Mouse (Mus musculus): Measurements from ENCODE around the gene Gp1ba.

The Gp1ba gene

GRCm38 (mm10) chr11:70638714-70639278, at the start of gene Gp1ba:
TSS of gene Gp1ba (plus strand) at chr11:70639122.
- DNase-seq (ENCODE audit: low read depth, low spot score), result no peak

GRCm38 (mm10) chr11:70591733-70592132, 47.2 kb upstream of the Gp1ba start:
- no peak for DNase-seq (ENCODE audit: low read depth, low spot score)

GRCm38 (mm10) chr11:70594253-70594989, 44.5 kb upstream of the Gp1ba start:
- no peak for DNase-seq (ENCODE audit: low read depth, low spot score)

- no peak for DNase-seq (ENCODE audit: low read depth, low spot score)
Measured at GRCm38 (mm10) chr11:70595638-70596037, 43.3 kb upstream of the Gp1ba start.

GRCm38 (mm10) chr11:70596094-70596493, 42.8 kb upstream of the Gp1ba start:
- DNase-seq (ENCODE audit: low read depth, low spot score), result no peak

- no peak for DNase-seq (ENCODE audit: low read depth, low spot score)
Measured at GRCm38 (mm10) chr11:70597301-70597700, 41.6 kb upstream of the Gp1ba start.

GRCm38 (mm10) chr11:70598451-70598953, 40.4 kb upstream of the Gp1ba start:
- no peak for DNase-seq (ENCODE audit: low read depth, low spot score)

- peak; percentile 16 for DNase-seq (ENCODE audit: low read depth, low spot score)
Measured at GRCm38 (mm10) chr11:70605024-70605566, 33.8 kb upstream of the Gp1ba start.

GRCm38 (mm10) chr11:70606717-70607116, 32.2 kb upstream of the Gp1ba start:
- no peak for DNase-seq (ENCODE audit: low read depth, low spot score)

- no peak for DNase-seq (ENCODE audit: low read depth, low spot score)
Measured at GRCm38 (mm10) chr11:70607611-70608010, 31.3 kb upstream of the Gp1ba start.

GRCm38 (mm10) chr11:70608381-70609066, 30.4 kb upstream of the Gp1ba start:
- DNase-seq (ENCODE audit: low read depth, low spot score), result no peak

- no peak for DNase-seq (ENCODE audit: low read depth, low spot score)
Measured at GRCm38 (mm10) chr11:70610752-70611151, 28.2 kb upstream of the Gp1ba start.

- no peak for DNase-seq (ENCODE audit: low read depth, low spot score)
Measured at GRCm38 (mm10) chr11:70612505-70612904, 26.4 kb upstream of the Gp1ba start.

GRCm38 (mm10) chr11:70615074-70615473, 23.8 kb upstream of the Gp1ba start:
- DNase-seq (ENCODE audit: low read depth, low spot score), result no peak

- no peak for DNase-seq (ENCODE audit: low read depth, low spot score)
Measured at GRCm38 (mm10) chr11:70615516-70616093, 23.3 kb upstream of the Gp1ba start, which contains the start of gene 4930544D05Rik. TSS of gene 4930544D05Rik (plus strand) at chr11:70615848.

GRCm38 (mm10) chr11:70619101-70619500, 19.8 kb upstream of the Gp1ba start, which contains the start of gene Chrne:
TSS of gene Chrne (minus strand) at chr11:70619216.
- DNase-seq (ENCODE audit: low read depth, low spot score), result no peak

GRCm38 (mm10) chr11:70621972-70622814, 16.7 kb upstream of the Gp1ba start:
- no peak for DNase-seq (ENCODE audit: low read depth, low spot score)

GRCm38 (mm10) chr11:70623053-70623742, 15.7 kb upstream of the Gp1ba start:
- DNase-seq (ENCODE audit: low read depth, low spot score), result no peak

GRCm38 (mm10) chr11:70625473-70625872, 13.4 kb upstream of the Gp1ba start:
- no peak for DNase-seq (ENCODE audit: low read depth, low spot score)

GRCm38 (mm10) chr11:70626877-70627276, 12.0 kb upstream of the Gp1ba start:
- DNase-seq (ENCODE audit: low read depth, low spot score), result no peak

Data from brain, embryonic 18.5 days (tissue).